Mouse (Mus musculus) urinary bladder, adult 2 months (tissue): Measurements from ENCODE around the gene Ppan. TPM values are rescaled to one million over a fixed set of nuclear protein-coding genes. Genes with fewer than 3 reads are reported as not detected.

ENCODE experiments used
- polyA plus RNA-seq: library from polyadenylated mRNA; depleted of rRNA; stranded (reverse); fragments of >200 nt; gene quantifications from 2 replicates; pipeline ENCODE4 v1.2.3, GENCODE M21; 2012; rRNA removed

Gene Ppan
- polyA plus RNA-seq, 1 experiment: 59.6 TPM

Other genes with a start within 250 kb of the Ppan start
- 477 and 551 TPM in 2 replicates for gene Ubl5, start 245.3 kb upstream of the Ppan start, polyA plus RNA-seq
- gene Fbxl12, start 243.4 kb upstream of the Ppan start, polyA plus RNA-seq: 35.2 and 38.0 TPM in 2 replicates
- gene Pin1, start 236.1 kb upstream of the Ppan start, polyA plus RNA-seq: 16.3 and 18.9 TPM in 2 replicates
- gene Olfm2, start 141.8 kb upstream of the Ppan start, polyA plus RNA-seq: 4.7 and 6.2 TPM in 2 replicates
- 13.5 and 14.3 TPM in 2 replicates for gene Col5a3, start 73.1 kb upstream of the Ppan start, polyA plus RNA-seq
- not detected in 2 replicates for gene Rdh8, start 69.7 kb upstream of the Ppan start, polyA plus RNA-seq
- gene A230050P20Rik, start 19.5 kb upstream of the Ppan start, polyA plus RNA-seq: 59.3 and 71.9 TPM in 2 replicates
- gene Angptl6, start 8.4 kb upstream of the Ppan start, polyA plus RNA-seq: 6.8 and 7.0 TPM in 2 replicates
- gene Eif3g, start 10.4 kb downstream of the Ppan start, polyA plus RNA-seq: 136 and 141 TPM in 2 replicates
- 19.1 and 19.7 TPM in 2 replicates for gene Dnmt1, start 71.7 kb downstream of the Ppan start, polyA plus RNA-seq
- 11.6 and 11.7 TPM in 2 replicates for gene S1pr2, start 88.6 kb downstream of the Ppan start, polyA plus RNA-seq
- gene Mrpl4, start 114.6 kb downstream of the Ppan start, polyA plus RNA-seq: 78.8 and 88.8 TPM in 2 replicates
- 27.4 and 28.7 TPM in 2 replicates for gene Icam1, start 127.8 kb downstream of the Ppan start, polyA plus RNA-seq
- 1.1 and 1.5 TPM in 2 replicates for gene Icam4, start 141.2 kb downstream of the Ppan start, polyA plus RNA-seq
- gene Icam5, start 143.9 kb downstream of the Ppan start, polyA plus RNA-seq: 1.2 TPM in 2 replicates
- gene Zglp1, start 178.9 kb downstream of the Ppan start, polyA plus RNA-seq: 0.43 TPM in 1 of 2 replicates, not detected in the other
- 0.80 and 0.94 TPM in 2 replicates for gene Gm49373, start 184.9 kb downstream of the Ppan start, polyA plus RNA-seq
- gene Fdx1l, start 185.4 kb downstream of the Ppan start, polyA plus RNA-seq: 51.2 and 63.1 TPM in 2 replicates
- 1.3 and 1.8 TPM in 2 replicates for gene Gm38431, start 203.8 kb downstream of the Ppan start, polyA plus RNA-seq
- gene Raver1, start 203.8 kb downstream of the Ppan start, polyA plus RNA-seq: 24.2 and 33.2 TPM in 2 replicates
- 23.9 and 28.5 TPM in 2 replicates for gene Tyk2, start 243.1 kb downstream of the Ppan start, polyA plus RNA-seq